Mouse (Mus musculus): Measurements from ENCODE around the gene C87436.

DNA sequence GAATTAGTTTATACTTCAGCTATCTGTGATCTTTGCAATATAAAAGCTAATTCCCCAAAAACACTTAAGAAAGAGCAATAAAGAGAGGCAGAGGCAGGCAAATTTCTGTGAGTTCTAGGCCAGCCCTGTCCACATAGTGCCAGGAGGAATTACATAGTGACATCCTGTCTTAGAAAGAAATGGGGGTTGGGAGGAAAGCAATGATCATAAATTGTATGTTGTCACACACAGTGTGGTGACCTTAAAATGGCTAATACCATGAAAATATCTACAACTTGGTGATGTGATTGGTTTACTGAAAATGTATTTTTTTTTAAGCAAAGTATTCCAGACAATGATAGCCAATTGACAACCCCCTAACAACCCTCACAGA lies 41.6 kb downstream of the C87436 start:
- TF ChIP-seq POLR2A (IDR thresholded peaks at IDR 0.05; ENCODE audit: low read depth, low read length) (no peak), CTCF (IDR thresholded peaks at IDR 0.05; ENCODE audit: borderline replicate concordance, insufficient read depth, low read length) (no peak)

All from embryonic fibroblast, embryonic 13.5 days (primary cell).